Mouse (Mus musculus) embryonic facial prominence, embryonic 14.5 days (tissue): Measurements from ENCODE around the gene Fam89b. TPM values are rescaled to one million over a fixed set of nuclear protein-coding genes. Genes with fewer than 3 reads are reported as not detected.
"Not testable (repeated sequence)": the region's sequence is repeated elsewhere in the genome, so short reads cannot be mapped to it uniquely, and the experiment has no call there.

ENCODE experiments used
- ATAC-seq: fragments of 200-750 bp; cut with Nextera tagmentation; 2 replicates; pipeline ENCODE4 v1.8.0; 2017; ENCODE audit warnings: low read depth, moderate number of reproducible peaks, moderate TSS enrichment
- DNase-seq: peaks from one replicate; pipeline ENCODE4 v3.0.0-alpha.2; 2015; ENCODE audit warnings: low spot score
- H3K27ac ChIP-seq: fragments of 300-500 bp; sonication (generic); replicated peaks from 2 replicates; pipeline ENCODE4 v1.5.1; 2014; ENCODE audit warnings: low read depth, mild to moderate bottlenecking, low read length, moderate library complexity
- H3K27me3 ChIP-seq: fragments of 300-500 bp; sonication (generic); replicated peaks from 2 replicates; pipeline ENCODE4 v1.6.1; 2014; ENCODE audit warnings: low read length; ENCODE audit not compliant: control insufficient read depth, insufficient read depth
- H3K36me3 ChIP-seq: fragments of 300-500 bp; sonication (generic); 2 replicates; pipeline ENCODE4 v1.6.1; 2014; ENCODE audit warnings: low read length, mixed read lengths; ENCODE audit not compliant: control insufficient read depth, insufficient read depth
- H3K4me1 ChIP-seq: fragments of 300-500 bp; sonication (generic); 2 replicates; pipeline ENCODE4 v1.6.1; 2014; ENCODE audit warnings: antibody characterized with exemption, low read length; ENCODE audit not compliant: control insufficient read depth, insufficient read depth
- H3K4me2 ChIP-seq: fragments of 300-500 bp; sonication (generic); 2 replicates; pipeline ENCODE4 v1.6.1; 2014; ENCODE audit warnings: low read depth, mild to moderate bottlenecking, low read length, moderate library complexity, mixed read lengths
- H3K4me3 ChIP-seq: fragments of 300-500 bp; sonication (generic); 2 replicates; pipeline ENCODE4 v1.5.1; 2014; ENCODE audit warnings: low read depth, mild to moderate bottlenecking, low read length
- H3K9ac ChIP-seq: fragments of 300-500 bp; sonication (generic); 2 replicates; pipeline ENCODE4 v1.6.1; 2014; ENCODE audit warnings: low read depth, mild to moderate bottlenecking, low read length, moderate library complexity, mixed read lengths
- H3K9me3 ChIP-seq: fragments of 300-500 bp; sonication (generic); 2 replicates; pipeline ENCODE4 v1.6.1; 2016; ENCODE audit warnings: low read length; ENCODE audit not compliant: control insufficient read depth
- WGBS: fragments of 180-500 bp; shearing (Covaris S2); extraction: QIAGEN DNeasy Blood & Tissue Kit; methylation state at CpG from one replicate; pipeline ENCODE4 v1.1.7; 2014; 5-methylcytosine and 5-hydroxymethylcytosine counted together
- polyA plus RNA-seq: library from polyadenylated mRNA; unstranded; fragments of >200 nt; fragmentation: Nextera tagmentation; extraction: Ambion mirVana; gene quantifications from 2 replicates; pipeline ENCODE4 v1.2.1, GENCODE M21; 2014

The Fam89b gene
- polyA plus RNA-seq, 1 experiment from 2014 or later = 101 TPM

DNA sequence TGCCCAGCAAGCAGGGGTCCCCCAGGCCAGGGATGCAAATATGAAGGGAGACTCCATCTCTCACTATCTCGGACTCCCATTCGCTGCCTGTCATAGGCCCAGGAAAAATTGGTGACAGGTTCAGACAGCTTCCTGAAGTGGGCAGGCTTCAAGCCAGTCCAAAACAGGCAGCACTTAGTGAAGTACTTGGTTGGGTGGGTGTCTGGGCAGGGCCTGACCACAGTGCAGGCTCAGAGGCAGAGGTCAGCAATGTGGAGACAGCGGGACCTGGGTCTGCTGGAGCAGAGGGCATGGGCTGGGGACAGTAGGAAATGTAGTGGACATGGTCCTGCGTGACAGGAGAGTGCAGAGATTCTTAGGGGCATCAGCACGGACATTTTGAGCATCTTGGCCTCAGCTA lies 37.9 kb downstream of the Fam89b start:
- WGBS = 63% methylated on average over 5 of the region's 5 CpGs
- ATAC-seq (no peak), DNase-seq (no peak)
- Histone ChIP-seq H3K9me3 (no peaks in the 10 kb centered on the region), H3K4me2 (peak overlapping the region; percentile 96), H3K4me3 (peak overlapping the region; percentile 88), H3K27ac (peak overlapping the region; percentile 74), H3K9ac (peak overlapping the region; percentile 90), H3K36me3 (peaks cover 52% of the 10 kb centered on the region), H3K4me1 (peaks cover 25% of the 10 kb centered on the region), H3K27me3 (no peaks in the 10 kb centered on the region)

DNA sequence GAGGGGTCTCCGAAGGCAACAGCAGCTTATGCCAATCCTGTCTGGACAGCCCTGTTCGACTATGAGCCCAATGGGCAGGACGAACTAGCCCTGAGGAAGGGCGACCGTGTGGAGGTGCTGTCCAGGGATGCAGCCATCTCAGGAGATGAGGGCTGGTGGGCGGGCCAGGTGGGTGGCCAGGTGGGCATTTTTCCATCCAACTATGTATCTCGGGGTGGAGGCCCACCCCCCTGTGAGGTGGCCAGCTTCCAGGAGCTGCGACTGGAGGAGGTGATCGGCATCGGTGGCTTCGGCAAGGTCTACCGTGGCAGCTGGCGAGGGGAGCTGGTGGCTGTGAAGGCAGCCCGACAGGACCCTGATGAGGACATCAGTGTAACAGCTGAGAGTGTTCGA lies 39.1 kb downstream of the Fam89b start:
- H3K9ac ChIP-seq = peak overlapping the region; percentile 90
- peaks cover 51% of the 10 kb centered on the region for H3K36me3 ChIP-seq
- ATAC-seq (no peak), DNase-seq (no peak)
- H3K4me1 ChIP-seq = peaks cover 25% of the 10 kb centered on the region
- no peaks in the 10 kb centered on the region for H3K9me3 ChIP-seq
- H3K4me2 ChIP-seq = peak overlapping the region; percentile 96
- 61% methylated on average over 11 of the region's 15 CpGs for WGBS
- H3K4me3 ChIP-seq = peak overlapping the region; percentile 88
- peak overlapping the region; percentile 97; the same call in 1 of the 2 replicates for H3K27ac ChIP-seq
- no peaks in the 10 kb centered on the region for H3K27me3 ChIP-seq

DNA sequence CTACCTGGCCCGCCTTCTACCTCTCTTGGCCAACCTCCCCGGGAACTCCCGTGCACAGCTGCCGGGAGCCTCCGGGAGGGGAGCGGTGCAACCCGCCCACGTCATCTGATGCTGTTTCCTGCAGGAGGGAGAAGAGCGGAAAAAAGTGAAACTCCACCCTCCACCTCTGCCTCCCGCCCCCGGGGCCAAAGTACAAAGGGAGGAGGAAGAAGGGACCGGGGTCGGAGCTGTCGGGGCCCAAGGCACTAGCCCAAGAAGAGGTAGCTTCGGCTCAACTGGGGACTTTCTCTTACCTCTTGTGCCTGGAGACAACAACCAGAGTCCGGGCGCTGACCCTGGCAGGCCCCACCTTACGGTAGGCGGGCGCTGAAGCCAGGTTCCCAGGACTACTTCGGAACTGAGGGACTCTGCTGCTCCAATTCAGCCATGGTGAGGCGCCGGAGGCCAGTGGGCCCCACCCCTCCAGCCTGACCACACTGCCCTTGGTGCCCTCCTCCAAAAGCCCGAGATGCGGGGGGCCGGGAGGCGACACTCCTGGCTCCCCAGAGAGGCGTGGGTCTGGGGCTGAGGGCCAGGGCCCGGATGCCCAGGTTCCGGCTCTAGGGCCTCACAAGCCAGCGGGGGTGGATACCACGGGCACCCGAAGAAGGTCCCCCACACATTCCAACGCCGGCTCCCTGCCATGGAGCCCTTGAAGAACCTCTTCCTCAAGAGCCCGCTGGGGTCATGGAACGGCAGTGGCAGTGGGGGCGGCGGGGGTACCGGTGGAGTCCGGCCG lies 39.7 kb downstream of the Fam89b start:
- peak; percentile 95 for DNase-seq
- Histone ChIP-seq H3K9me3 (no peaks in the 10 kb centered on the region), H3K4me1 (peaks cover 25% of the 10 kb centered on the region), H3K9ac (peak overlapping the region; percentile 90), H3K27ac (peak overlapping the region; percentile 97), H3K4me3 (peak overlapping the region; percentile 88), H3K4me2 (peak overlapping the region; percentile 96), H3K27me3 (no peaks in the 10 kb centered on the region), H3K36me3 (peaks cover 51% of the 10 kb centered on the region)
- WGBS = 5% methylated on average over 27 of the region's 42 CpGs
- ATAC-seq = peak; percentile 59

DNA sequence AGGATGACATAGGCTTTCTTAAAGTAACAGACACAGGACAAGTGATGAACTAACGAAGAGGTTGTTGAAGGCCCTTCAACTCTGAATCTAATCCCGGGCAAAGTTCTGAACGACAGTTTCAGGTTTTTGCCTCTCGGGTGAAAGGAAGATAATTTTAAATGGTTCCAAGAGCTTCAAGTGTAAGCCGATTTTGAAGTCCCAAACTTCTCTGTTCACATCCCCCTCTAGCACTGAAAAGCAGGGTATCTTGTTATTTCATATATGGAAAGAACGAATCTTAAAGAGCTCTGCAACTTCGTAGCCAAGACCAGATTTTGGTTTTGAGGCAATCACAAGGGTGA lies 40.4 kb downstream of the Fam89b start:
- Histone ChIP-seq H3K4me3 (peak overlapping the region; percentile 88), H3K4me1 (peaks cover 25% of the 10 kb centered on the region), H3K9me3 (no peaks in the 10 kb centered on the region), H3K4me2 (peak overlapping the region; percentile 96), H3K27ac (peak overlapping the region; percentile 97), H3K27me3 (no peaks in the 10 kb centered on the region), H3K9ac (peak overlapping the region; percentile 90), H3K36me3 (peaks cover 53% of the 10 kb centered on the region)
- no peak for ATAC-seq
- no peak for DNase-seq
- under 1% methylated on average over 7 of the region's 7 CpGs for WGBS

DNA sequence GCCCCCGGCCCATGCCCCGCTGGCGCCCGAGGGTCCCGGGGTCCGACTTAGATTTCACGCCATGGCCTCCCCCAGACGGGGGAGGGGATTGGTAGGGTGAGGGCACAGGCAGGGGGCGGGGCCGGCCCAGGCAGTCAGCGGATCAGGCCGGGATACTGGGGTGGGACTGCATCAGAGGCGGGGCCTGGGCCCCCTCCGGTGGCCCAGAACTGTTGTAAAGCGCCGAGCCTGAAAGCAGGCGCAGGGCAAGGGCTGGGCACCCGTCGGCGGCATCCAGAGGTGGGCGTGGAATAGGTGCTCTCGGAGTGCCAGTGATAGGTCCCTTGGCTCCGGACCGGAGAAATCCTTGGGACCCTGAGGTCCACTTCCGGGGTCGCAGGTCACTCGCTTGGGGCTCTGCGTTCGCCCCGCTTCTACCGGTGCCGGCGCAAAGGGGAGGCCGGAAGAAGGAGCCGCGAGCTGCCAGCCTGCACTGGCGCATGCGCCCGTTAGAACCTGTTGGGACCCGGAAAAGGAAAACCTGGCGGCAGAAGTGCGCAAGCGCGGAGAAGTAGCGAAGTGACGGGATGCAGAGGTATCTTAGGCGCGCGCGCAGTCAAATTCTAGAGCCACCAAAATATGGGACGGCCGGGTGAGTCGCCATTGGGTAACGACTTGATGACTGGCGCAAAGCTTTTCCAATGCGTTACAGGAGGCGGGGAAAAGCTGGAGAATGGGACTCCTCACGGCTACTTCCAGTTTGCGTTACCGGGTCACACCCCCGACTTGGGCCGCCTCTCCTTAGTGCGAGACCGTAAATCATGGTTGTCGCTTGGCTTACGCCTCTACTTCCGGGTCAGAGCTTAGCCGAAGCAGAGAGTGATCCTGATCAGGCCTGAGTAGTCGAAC lies 41.0 kb downstream of the Fam89b start, which contains the start of the genes Map3k11 and Pcnx3:
TSS of gene Map3k11 (plus strand) at position 543 of the 888 bp plus-strand sequence.
TSS of gene Pcnx3 (minus strand) at position 709 of the 888 bp plus-strand sequence.
- H3K9ac ChIP-seq = peak within 1 kb of the TSS; percentile 90
- DNase-seq = peak; percentile 100
- peak within 1 kb of the TSS; percentile 97 for H3K27ac ChIP-seq
- H3K36me3 ChIP-seq = peaks cover 53% of the 10 kb centered on the region
- H3K27me3 ChIP-seq = no peaks in the 10 kb centered on the region
- peaks cover 25% of the 10 kb centered on the region for H3K4me1 ChIP-seq
- H3K4me3 ChIP-seq = peak within 1 kb of the TSS; percentile 88
- no peaks in the 10 kb centered on the region for H3K9me3 ChIP-seq
- ATAC-seq = peak; percentile 96
- WGBS = under 1% methylated on average over 50 of the region's 69 CpGs
- H3K4me2 ChIP-seq = peak within 1 kb of the TSS; percentile 96

DNA sequence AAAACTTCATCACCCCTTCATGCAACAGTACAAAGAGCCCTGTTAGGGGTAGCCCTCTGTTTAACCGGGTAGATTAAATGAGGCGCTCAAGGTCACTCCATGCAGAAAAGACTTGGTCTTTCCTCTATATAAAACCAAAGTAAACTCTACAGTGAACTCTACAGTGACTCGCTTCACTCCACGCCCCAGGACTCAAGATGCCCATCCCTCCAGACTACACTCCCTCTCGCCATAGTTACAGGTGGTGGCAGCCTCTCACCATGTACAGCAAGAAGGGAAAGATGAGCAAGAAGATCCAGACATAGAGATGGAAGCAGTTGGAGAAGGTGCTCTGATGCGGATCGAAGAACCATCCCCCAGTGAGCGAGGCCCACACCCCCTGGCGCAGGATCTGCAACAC lies 41.7 kb downstream of the Fam89b start:
- ATAC-seq (no peak), DNase-seq (no peak)
- Histone ChIP-seq H3K27ac (peak overlapping the region; percentile 97), H3K4me3 (peak overlapping the region; percentile 88), H3K9ac (peak overlapping the region; percentile 83), H3K27me3 (no peaks in the 10 kb centered on the region), H3K4me1 (peaks cover 25% of the 10 kb centered on the region), H3K36me3 (peaks cover 53% of the 10 kb centered on the region), H3K4me2 (peak overlapping the region; percentile 96), H3K9me3 (no peaks in the 10 kb centered on the region)
- 16% methylated on average over 9 of the region's 9 CpGs for WGBS

DNA sequence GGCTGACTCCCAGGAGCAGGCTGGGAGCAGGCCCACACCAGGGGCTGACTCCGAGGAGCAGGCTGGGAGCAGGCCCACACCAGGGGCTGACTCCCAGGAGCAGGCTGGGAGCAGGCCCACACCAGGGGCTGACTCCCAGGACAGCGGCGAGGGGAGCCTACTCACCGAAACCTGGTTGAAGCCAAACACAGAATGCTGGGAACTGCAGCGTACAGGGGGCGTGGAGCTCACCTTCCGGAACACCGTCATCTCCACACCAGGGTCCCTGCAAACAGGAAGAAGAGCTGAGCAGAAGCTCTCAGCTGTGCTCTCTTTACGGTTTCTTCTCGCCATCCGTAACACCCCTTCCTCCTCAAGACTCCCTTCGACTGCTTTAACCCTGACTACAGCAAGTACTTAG lies 42.5 kb downstream of the Fam89b start:
- H3K27me3 ChIP-seq, DNase-seq, H3K9me3 ChIP-seq, ATAC-seq, H3K27ac ChIP-seq: not testable (repeated sequence)
- H3K9ac ChIP-seq = peak overlapping the region; percentile 83; the same call in 1 of the 2 replicates
- H3K4me3 ChIP-seq = peak overlapping the region; percentile 88; the same call in 1 of the 2 replicates
- peak overlapping the region; percentile 96; the same call in 1 of the 2 replicates for H3K4me2 ChIP-seq
- H3K36me3 ChIP-seq = peaks cover 57% of the 10 kb centered on the region
- H3K4me1 ChIP-seq = peaks cover 18% of the 10 kb centered on the region
- WGBS = 95% methylated on average over 11 of the region's 12 CpGs

DNA sequence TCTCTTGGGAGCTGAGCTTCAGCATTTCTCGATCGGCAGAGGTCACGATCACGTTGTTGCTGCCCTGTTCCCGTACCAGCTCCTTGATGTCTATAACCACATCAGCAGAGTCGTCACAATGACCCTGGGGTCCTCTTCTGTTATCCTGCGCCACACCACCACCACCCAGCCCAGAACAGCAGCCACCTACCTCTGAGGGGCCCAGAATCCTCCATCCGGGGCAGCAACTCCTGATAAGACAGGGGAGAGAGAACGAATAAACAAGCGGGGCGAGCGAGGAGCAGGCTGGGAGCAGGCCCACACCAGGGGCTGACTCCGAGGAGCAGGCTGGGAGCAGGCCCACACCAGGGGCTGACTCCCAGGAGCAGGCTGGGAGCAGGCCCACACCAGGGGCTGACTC lies 43.0 kb downstream of the Fam89b start:
- H3K9me3 ChIP-seq = no peaks in the 10 kb centered on the region
- H3K4me3 ChIP-seq = no peak overlapping the region
- peaks cover 60% of the 10 kb centered on the region for H3K36me3 ChIP-seq
- WGBS = 89% methylated on average over 13 of the region's 13 CpGs
- no peak overlapping the region for H3K9ac ChIP-seq
- peaks cover 13% of the 10 kb centered on the region for H3K4me1 ChIP-seq
- no peak for DNase-seq
- no peak overlapping the region for H3K27ac ChIP-seq
- no peak for ATAC-seq
- no peak overlapping the region for H3K4me2 ChIP-seq
- H3K27me3 ChIP-seq = no peaks in the 10 kb centered on the region
